Mouse (Mus musculus): ENCODE data around the gene Hspb3. TPM values are rescaled to one million over a fixed set of nuclear protein-coding genes. Genes with fewer than 3 reads are reported as not detected.

Gene Hspb3
- polyA plus RNA-seq, 1 experiment from 2014 or later, result 0.36 TPM

GRCm38 (mm10) chr13:113622122-113622864, 41.2 kb downstream of the Hspb3 start:
- Histone ChIP-seq H3K9ac (replicated peaks; ENCODE audit: low read depth, low read length) (no peak overlapping the region), H3K4me2 (ENCODE audit: low read depth, low read length) (no peak overlapping the region), H3K36me3 (ENCODE audit: control insufficient read depth, insufficient read depth, low read length) (no peaks in the 10 kb centered on the region), H3K27me3 (ENCODE audit: control insufficient read depth, insufficient read depth, low read length) (peaks cover 2% of the 10 kb centered on the region; the same call in 1 of the 2 replicates), H3K4me1 (ENCODE audit: control insufficient read depth, insufficient read depth, low read length) (peaks cover 3% of the 10 kb centered on the region), H3K9me3 (ENCODE audit: control insufficient read depth, low read length) (no peaks in the 10 kb centered on the region), H3K27ac (ENCODE audit: low read depth, low read length) (no peak overlapping the region), H3K4me3 (ENCODE audit: low read depth, low read length) (no peak overlapping the region)
- 72% methylated on average over 11 of the region's 11 CpGs for WGBS
- ATAC-seq (ENCODE audit: low read depth), result no peak

- H3K9ac ChIP-seq (replicated peaks; ENCODE audit: low read depth, low read length), result no peak overlapping the region
- no peak overlapping the region for H3K4me3 ChIP-seq (ENCODE audit: low read depth, low read length)
- peaks cover 31% of the 10 kb centered on the region for H3K4me1 ChIP-seq (ENCODE audit: control insufficient read depth, insufficient read depth, low read length)
- H3K27ac ChIP-seq (ENCODE audit: low read depth, low read length), result no peak overlapping the region
- no peak for ATAC-seq (ENCODE audit: low read depth)
- WGBS, result 81% methylated on average over 9 of the region's 9 CpGs
- H3K27me3 ChIP-seq (ENCODE audit: control insufficient read depth, insufficient read depth, low read length), result peaks cover 2% of the 10 kb centered on the region; the same call in 1 of the 2 replicates
- no peaks in the 10 kb centered on the region for H3K36me3 ChIP-seq (ENCODE audit: control insufficient read depth, insufficient read depth, low read length)
- no peaks in the 10 kb centered on the region for H3K9me3 ChIP-seq (ENCODE audit: control insufficient read depth, low read length)
- H3K4me2 ChIP-seq (ENCODE audit: low read depth, low read length), result no peak overlapping the region
Observed at GRCm38 (mm10) chr13:113619003-113619402, 44.5 kb downstream of the Hspb3 start.

DNA sequence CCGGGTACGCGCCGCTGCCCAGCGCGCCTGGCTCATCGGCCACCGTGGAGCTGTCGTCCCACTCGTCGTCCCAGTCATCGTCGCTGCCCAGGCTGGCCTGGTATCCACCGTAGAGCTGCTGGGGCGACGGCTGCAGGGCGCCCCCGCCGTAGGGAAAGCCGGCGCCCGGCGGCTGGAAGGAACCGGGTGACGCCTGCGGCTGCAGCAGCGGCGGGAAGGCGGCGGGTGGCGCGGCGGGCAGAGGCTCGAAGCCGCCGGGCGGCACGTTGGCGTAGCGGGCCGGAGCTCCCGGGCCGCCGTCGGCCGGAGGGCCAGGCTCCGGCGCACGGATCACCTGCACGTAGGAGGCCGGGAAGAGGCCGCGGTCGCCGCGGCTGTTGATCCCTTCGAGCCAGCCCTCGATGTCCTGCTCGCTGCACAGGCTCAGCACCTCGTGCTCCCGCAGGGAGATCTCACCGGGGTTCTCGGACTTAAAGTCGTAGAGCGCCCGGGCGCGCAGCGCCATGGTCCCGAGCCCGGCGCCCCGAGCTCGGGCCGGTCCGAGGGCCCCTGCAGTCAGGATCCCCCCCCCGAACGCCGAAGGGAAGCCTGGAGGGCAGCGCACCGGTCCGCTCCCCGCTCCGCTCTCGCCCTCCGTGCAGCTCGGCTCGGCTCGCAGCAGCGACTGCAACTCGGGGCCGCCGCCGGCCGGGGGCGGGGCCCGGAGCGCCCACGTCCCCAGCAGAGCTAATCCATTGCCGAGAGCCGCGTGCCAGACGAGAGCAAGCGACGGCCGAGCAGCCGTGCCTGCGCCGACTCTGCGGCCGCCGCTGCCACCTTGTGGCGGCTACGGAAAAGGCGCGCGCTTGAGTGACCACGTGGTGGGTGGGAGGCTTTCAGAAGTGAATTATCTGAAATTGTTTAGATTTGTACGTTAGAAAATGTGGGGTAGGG, 45.3 kb downstream of the Hspb3 start, which contains the start of gene Snx18:
TSS of gene Snx18 (minus strand) at position 674 of the 933 bp plus-strand sequence.
- peak within 1 kb of the TSS; percentile 98 for H3K4me3 ChIP-seq (ENCODE audit: low read depth, low read length)
- peaks cover 2% of the 10 kb centered on the region; the same call in 1 of the 2 replicates for H3K27me3 ChIP-seq (ENCODE audit: control insufficient read depth, insufficient read depth, low read length)
- peak within 1 kb of the TSS; percentile 90 for H3K9ac ChIP-seq (replicated peaks; ENCODE audit: low read depth, low read length)
- under 1% methylated on average over 117 of the region's 119 CpGs for WGBS
- peak; percentile 96 for ATAC-seq (ENCODE audit: low read depth)
- H3K36me3 ChIP-seq (ENCODE audit: control insufficient read depth, insufficient read depth, low read length), result no peaks in the 10 kb centered on the region
- peak within 1 kb of the TSS; percentile 89 for H3K27ac ChIP-seq (ENCODE audit: low read depth, low read length)
- H3K4me1 ChIP-seq (ENCODE audit: control insufficient read depth, insufficient read depth, low read length), result peaks cover 38% of the 10 kb centered on the region
- H3K4me2 ChIP-seq (ENCODE audit: low read depth, low read length), result peak within 1 kb of the TSS; percentile 94
- no peaks in the 10 kb centered on the region for H3K9me3 ChIP-seq (ENCODE audit: control insufficient read depth, low read length)

DNA sequence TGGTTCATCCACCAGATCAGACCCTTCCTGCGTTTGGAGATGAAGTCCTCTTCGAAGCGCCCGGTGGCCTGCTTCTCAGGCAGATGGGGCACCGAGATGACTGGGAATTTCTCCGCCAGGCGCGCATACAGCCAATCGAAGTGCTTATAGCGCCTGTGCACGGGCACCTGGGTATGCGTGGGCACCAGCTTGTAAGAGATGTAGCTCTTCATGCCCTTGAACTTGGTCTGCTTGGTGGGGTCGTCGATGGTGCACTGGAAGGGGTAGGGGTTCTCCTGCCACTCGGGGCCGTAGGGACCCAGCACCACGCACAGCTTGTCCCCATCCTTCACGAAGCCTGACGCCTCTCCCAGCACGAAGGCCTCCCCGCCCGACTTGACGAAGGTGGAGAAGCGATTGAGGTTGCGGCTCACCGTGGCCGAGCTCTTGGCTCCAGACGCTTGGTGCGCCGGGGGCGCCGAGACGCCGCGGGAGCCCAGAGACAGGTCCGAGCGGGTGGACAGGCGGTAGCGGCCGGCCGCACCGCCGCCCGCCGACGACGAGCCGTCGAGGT, 46.1 kb downstream of the Hspb3 start:
- peaks cover 2% of the 10 kb centered on the region; the same call in 1 of the 2 replicates for H3K27me3 ChIP-seq (ENCODE audit: control insufficient read depth, insufficient read depth, low read length)
- no peaks in the 10 kb centered on the region for H3K36me3 ChIP-seq (ENCODE audit: control insufficient read depth, insufficient read depth, low read length)
- H3K4me1 ChIP-seq (ENCODE audit: control insufficient read depth, insufficient read depth, low read length), result peaks cover 43% of the 10 kb centered on the region
- peak; percentile 12; the same call in 1 of the 2 replicates for ATAC-seq (ENCODE audit: low read depth)
- H3K4me2 ChIP-seq (ENCODE audit: low read depth, low read length), result peak overlapping the region; percentile 94
- H3K4me3 ChIP-seq (ENCODE audit: low read depth, low read length), result peak overlapping the region; percentile 98
- WGBS, result 11% methylated on average over 49 of the region's 49 CpGs
- no peaks in the 10 kb centered on the region for H3K9me3 ChIP-seq (ENCODE audit: control insufficient read depth, low read length)
- peak overlapping the region; percentile 89 for H3K27ac ChIP-seq (ENCODE audit: low read depth, low read length)
- peak overlapping the region; percentile 90 for H3K9ac ChIP-seq (replicated peaks; ENCODE audit: low read depth, low read length)

- no peaks in the 10 kb centered on the region for H3K36me3 ChIP-seq (ENCODE audit: control insufficient read depth, insufficient read depth, low read length)
- H3K27ac ChIP-seq (ENCODE audit: low read depth, low read length), result no peak overlapping the region
- peak overlapping the region; percentile 90 for H3K9ac ChIP-seq (replicated peaks; ENCODE audit: low read depth, low read length)
- H3K9me3 ChIP-seq (ENCODE audit: control insufficient read depth, low read length), result no peaks in the 10 kb centered on the region
- 69% methylated on average over 24 of the region's 24 CpGs for WGBS
- peaks cover 46% of the 10 kb centered on the region for H3K4me1 ChIP-seq (ENCODE audit: control insufficient read depth, insufficient read depth, low read length)
- no peak for ATAC-seq (ENCODE audit: low read depth)
- H3K4me2 ChIP-seq (ENCODE audit: low read depth, low read length), result peak overlapping the region; percentile 94
- peaks cover 2% of the 10 kb centered on the region; the same call in 1 of the 2 replicates for H3K27me3 ChIP-seq (ENCODE audit: control insufficient read depth, insufficient read depth, low read length)
- H3K4me3 ChIP-seq (ENCODE audit: low read depth, low read length), result peak overlapping the region; percentile 98
Observed at GRCm38 (mm10) chr13:113616751-113617337, 46.6 kb downstream of the Hspb3 start.

GRCm38 (mm10) chr13:113615971-113616671, 47.4 kb downstream of the Hspb3 start:
- H3K4me1 ChIP-seq (ENCODE audit: control insufficient read depth, insufficient read depth, low read length), result peaks cover 50% of the 10 kb centered on the region
- no peak for ATAC-seq (ENCODE audit: low read depth)
- H3K4me3 ChIP-seq (ENCODE audit: low read depth, low read length), result peak overlapping the region; percentile 98

GRCm38 (mm10) chr13:113615546-113615941, 47.9 kb downstream of the Hspb3 start:
- 0 out of 2 replicates have a peak overlapping the region, but pooled peaks have one; percentile 2 for H3K27ac ChIP-seq (ENCODE audit: low read depth, low read length)
- peak overlapping the region; percentile 94 for H3K4me2 ChIP-seq (ENCODE audit: low read depth, low read length)
- H3K9ac ChIP-seq (replicated peaks; ENCODE audit: low read depth, low read length), result peak overlapping the region; percentile 90
- no peaks in the 10 kb centered on the region for H3K9me3 ChIP-seq (ENCODE audit: control insufficient read depth, low read length)
- H3K4me3 ChIP-seq (ENCODE audit: low read depth, low read length), result peak overlapping the region; percentile 98
- WGBS, result under 1% methylated on average over 10 of the region's 10 CpGs
- peaks cover 2% of the 10 kb centered on the region; the same call in 1 of the 2 replicates for H3K27me3 ChIP-seq (ENCODE audit: control insufficient read depth, insufficient read depth, low read length)
- peaks cover 54% of the 10 kb centered on the region for H3K4me1 ChIP-seq (ENCODE audit: control insufficient read depth, insufficient read depth, low read length)
- H3K36me3 ChIP-seq (ENCODE audit: control insufficient read depth, insufficient read depth, low read length), result no peaks in the 10 kb centered on the region
- no peak for ATAC-seq (ENCODE audit: low read depth)

More at GRCm38 (mm10) chr13:113615971-113616671, 47.4 kb downstream of the Hspb3 start:
- no peaks in the 10 kb centered on the region for H3K9me3 ChIP-seq (ENCODE audit: control insufficient read depth, low read length)
- H3K27ac ChIP-seq (ENCODE audit: low read depth, low read length), result no peak overlapping the region
- WGBS, result 14% methylated on average over 8 of the region's 8 CpGs
- peak overlapping the region; percentile 94 for H3K4me2 ChIP-seq (ENCODE audit: low read depth, low read length)
- peaks cover 2% of the 10 kb centered on the region; the same call in 1 of the 2 replicates for H3K27me3 ChIP-seq (ENCODE audit: control insufficient read depth, insufficient read depth, low read length)
- H3K36me3 ChIP-seq (ENCODE audit: control insufficient read depth, insufficient read depth, low read length), result no peaks in the 10 kb centered on the region
- peak overlapping the region; percentile 90 for H3K9ac ChIP-seq (replicated peaks; ENCODE audit: low read depth, low read length)

Data from neural tube, embryonic 14.5 days (tissue).